Mouse (Mus musculus): ENCODE data around the gene Ddah1. TPM values are rescaled to one million over a fixed set of nuclear protein-coding genes. Genes with fewer than 3 reads are reported as not detected.
"Not testable (repeated sequence)": the region's sequence is repeated elsewhere in the genome, so short reads cannot be mapped to it uniquely, and the experiment has no call there.

The Ddah1 gene
- total RNA-seq, 2 experiments from 2014 or later, result 87.0 to 87.8 TPM

DNA sequence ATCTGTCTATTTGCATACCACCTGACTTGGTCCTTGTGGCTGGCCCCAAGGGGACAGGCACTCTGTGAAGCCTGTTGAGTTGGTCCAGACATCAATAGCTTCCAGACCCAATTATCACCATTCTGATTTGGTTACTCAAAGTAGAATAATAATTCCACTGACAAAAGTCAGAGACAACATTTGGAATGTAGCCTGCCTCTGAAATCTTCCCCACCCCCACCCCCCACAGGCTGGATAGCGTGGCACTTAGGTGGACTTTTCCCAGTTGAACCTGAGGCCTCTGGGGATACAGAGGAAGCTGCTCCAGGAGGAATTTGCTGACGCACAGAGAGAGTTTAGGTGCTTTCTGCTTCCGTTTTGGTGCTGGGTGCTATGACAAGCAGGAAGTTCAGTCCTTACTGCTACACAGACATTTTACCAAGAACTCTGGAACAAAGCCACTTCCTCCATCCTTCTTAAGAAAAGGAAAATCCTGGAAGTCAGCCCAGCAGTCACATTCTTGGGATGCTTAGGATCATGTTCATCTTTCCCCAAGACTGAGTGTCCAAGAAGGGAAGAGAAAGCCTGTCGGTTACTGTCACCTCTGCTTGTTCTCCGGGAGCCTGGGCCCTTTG is 127.5 kb downstream of the Ddah1 start:
- intact Hi-C loops (cut with DNase I), result no loop called here
- DNase-seq (ENCODE audit: extremely low spot score in 1 of 2, low spot score in 2 of 2), result no peak

DNA sequence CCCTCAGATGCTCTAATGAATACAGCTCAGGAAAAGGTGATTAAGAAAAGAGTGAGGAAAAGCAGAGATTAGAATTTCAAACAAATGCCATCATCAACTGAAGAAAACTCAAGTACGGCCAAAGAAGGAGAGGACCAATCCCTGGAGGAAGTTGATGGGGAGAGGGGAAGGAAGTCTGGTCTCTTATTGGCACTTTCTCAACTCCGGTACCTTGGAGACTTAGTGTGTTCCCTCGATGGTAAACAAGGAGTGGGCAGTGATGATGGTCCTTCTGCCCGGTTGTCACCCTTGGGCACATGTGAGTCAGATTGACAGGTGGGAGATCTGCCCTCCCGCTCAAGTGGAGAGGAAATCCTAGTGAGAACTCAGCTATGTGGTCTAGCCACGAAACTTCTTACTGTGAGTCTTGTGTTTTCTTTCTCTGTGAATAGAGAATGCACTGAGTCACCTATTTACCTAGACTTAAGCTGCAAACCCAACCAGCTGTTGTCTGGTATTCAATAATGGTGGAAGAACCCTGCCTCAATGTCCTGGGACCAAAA is 129.0 kb downstream of the Ddah1 start:
- no peak for DNase-seq (ENCODE audit: extremely low spot score in 1 of 2, low spot score in 2 of 2)
- intact Hi-C loops (cut with DNase I), result no loop called here

DNA sequence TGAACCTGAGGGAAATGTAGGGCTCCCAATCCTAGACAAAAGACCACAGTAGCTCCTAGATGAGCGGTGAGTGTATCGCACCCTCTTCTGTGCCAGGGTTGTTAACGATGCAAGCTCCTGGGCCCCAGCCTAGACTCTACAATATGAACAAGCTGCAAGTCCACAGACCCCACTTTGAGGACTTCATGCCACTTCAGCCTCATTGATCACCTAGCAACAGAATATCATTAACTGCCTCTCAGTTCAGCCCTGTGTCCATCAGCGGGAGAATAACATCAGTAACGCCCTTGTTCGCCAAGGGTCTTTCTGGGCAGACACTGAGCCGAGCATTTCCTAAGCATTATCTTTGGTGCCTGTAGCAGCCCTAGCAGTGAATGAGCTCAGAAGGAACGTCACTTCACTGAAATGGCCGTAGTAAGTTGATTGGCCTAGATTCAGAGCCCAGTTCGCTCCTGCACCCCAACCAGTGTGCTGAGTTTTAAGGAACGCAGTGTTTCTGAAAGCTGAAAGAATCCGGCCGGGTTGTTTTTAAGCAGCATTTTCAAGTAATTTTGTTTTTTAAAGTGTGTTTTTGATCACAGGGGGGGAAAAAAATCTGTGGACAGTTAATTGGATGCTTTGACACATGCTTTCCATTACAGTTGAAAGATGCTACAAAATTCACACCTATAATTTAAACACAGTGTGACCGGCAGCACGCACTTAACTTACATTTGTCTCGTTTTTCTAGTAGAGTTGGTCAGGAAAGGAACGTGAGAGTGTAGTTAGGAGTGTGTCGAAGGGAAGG is 132.1 kb downstream of the Ddah1 start:
- intact Hi-C loops (cut with DNase I), result loop anchor here (10.0 kb wide), 1 partner anchor 136 kb away; the partner anchor contains the start of gene Ddah1
- peak in 1 of 2 experiments; percentile 66 for DNase-seq (ENCODE audit: extremely low spot score in 1 of 2, low spot score in 2 of 2)

DNA sequence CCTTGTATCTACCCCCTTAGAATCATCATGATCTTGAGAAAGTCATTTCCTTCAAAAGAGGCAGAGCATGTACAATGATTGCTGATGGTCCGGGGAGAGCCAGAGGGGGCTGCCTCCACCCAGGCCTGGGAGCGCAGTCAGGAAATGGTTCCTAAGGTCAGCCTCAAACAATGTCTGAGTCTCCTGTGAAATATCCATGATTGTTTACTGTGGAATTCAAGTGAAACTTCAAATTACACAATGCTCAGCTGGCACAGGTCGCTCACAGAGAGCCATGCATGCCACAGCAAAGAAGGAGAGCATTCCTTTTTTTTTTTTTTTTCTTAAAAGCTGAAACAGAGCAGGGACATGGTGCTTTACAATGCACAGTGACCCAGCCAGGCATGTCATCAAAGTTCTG is 134.0 kb downstream of the Ddah1 start:
- intact Hi-C loops (cut with DNase I), result loop anchor here (10.0 kb wide), 1 partner anchor 138 kb away; the partner anchor contains the start of gene Ddah1
- DNase-seq (ENCODE audit: extremely low spot score in 1 of 2, low spot score in 2 of 2), result no peak

DNA sequence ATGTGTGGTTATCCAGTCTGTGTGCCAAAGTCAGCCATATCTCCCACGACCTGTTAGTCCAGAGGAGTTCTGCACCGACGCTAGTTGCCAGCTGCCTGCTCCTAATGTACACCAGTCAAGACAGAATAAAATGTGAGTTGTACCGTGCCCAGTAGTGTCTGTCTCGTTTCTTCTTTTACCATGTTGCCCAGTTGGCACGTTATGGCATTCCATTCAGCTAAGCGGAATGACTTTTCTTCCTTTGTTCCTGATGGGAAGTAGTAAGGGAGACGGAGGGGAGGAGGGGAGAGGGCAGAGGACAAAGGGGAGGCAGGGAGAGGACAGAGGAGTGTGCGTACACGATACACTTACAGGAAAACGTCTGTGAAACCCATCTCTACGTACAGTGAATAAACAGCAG is 135.7 kb downstream of the Ddah1 start:
- intact Hi-C loops (cut with DNase I), result loop anchor here (10.0 kb wide), 1 partner anchor 139 kb away; the partner anchor contains the start of gene Ddah1
- no peak for DNase-seq (ENCODE audit: extremely low spot score in 1 of 2, low spot score in 2 of 2)

DNA sequence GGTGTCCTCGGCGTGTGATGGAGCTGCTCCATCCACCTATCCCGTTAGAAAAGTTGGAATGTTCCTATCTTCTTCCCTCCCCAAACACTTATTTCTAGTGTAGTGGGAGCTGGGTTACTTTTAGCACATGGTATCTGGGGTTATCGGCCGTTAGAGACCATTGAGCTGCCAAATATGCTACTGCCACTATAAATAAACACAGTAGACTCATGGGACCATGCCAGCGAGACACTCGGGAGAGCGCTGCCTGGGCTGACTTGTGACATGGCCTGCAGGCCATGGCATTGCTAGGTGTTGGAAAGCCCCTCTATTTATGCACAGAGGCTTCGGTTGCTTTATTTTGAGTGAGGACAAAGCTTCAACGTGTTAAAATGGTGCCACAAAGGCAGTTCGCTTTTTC is 139.3 kb downstream of the Ddah1 start:
- intact Hi-C loops (cut with DNase I), result loop anchor here (10.0 kb wide), 1 partner anchor 143 kb away; the partner anchor contains the start of gene Ddah1
- no peak for DNase-seq (ENCODE audit: extremely low spot score in 1 of 2, low spot score in 2 of 2)

DNA sequence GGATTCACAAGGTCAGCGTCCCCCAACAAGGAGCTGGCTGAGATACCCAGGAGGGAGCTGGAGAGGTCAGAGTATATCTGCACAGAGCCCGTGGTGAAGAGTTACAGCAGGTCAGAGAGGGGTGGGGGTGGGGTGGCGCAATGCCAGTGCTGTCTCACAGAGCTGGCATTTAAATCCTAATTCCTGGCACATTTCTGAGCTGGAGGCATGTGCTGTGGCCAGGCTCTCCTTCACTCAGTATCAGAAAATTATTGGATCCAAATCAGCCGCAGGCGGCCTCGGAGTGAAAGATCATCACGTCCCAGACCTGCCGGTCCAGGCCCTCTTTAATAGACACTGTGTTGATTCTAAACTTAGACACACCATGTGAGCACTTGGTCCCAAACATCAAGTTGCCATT is 141.4 kb downstream of the Ddah1 start:
- DNase-seq (ENCODE audit: extremely low spot score in 1 of 2, low spot score in 2 of 2), result no peak
- intact Hi-C loops (cut with DNase I), result loop anchor here (10.0 kb wide), 1 partner anchor 145 kb away; the partner anchor contains the start of gene Ddah1

DNA sequence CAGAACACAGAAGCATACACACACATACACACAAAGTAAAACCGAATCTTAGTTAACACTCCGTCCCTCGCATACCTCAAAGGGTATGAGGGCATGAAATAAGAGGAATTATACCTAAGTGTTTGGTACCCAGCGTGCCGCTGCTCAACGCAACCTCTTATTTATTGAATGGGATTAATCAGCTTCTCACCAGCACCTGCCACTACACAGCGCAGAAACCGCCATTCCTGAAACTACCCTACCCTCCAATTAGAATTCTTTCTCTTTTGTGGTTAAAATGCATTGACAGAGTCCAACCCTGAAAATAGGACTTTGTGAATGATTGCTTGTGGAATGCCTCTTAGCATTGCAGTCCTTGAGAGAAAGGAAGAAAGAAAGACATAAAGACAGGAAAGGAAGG is 145.1 kb downstream of the Ddah1 start:
- DNase-seq (ENCODE audit: extremely low spot score in 1 of 2, low spot score in 2 of 2), result no peak
- intact Hi-C loops (cut with DNase I), result no loop called here

DNA sequence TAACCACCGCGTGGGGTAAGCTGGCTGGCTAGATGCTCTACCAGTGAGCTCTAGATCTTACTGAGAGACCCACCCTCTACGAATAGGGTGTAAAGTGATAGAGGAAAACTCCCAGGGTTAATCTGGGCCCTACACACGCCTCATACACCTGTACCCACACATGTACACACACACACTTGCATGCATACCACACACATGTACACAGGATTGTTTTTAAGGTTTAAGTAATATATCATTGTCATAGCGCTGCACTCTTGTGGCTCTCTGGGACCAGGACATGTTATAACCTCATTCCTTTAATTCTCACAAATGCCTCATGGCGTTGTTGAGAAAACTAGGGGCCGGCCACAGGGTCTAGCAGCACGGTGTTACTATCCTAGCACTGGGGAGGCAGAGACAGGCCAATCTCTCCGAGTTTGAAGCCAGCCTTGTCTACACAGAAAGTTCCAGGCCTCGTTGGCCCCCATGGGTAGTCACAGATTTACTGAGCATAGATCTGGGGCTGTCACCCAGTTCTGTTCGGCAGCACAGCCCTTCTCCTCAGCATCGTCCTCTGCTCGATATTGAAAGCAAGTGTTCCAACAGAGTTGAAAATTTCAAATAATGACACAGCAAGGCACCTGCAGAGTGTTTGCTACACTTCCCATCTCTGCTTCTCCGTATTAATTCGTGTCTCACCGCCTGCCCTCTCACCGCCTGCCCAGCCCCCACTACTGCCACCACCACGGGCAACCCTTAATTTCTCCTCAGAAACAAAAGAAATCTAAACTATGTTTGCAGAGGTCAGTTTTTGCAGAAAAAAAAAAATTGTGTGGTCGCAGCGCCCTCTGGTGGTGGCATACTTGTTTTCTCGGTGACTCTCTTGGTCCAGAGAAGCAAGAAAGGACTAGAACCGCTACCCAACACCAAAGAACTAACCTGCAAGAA is 146.6 kb downstream of the Ddah1 start:
- intact Hi-C loops (cut with DNase I), result no loop called here
- DNase-seq (ENCODE audit: extremely low spot score in 1 of 2, low spot score in 2 of 2), result peak; percentile 36 to 59

DNA sequence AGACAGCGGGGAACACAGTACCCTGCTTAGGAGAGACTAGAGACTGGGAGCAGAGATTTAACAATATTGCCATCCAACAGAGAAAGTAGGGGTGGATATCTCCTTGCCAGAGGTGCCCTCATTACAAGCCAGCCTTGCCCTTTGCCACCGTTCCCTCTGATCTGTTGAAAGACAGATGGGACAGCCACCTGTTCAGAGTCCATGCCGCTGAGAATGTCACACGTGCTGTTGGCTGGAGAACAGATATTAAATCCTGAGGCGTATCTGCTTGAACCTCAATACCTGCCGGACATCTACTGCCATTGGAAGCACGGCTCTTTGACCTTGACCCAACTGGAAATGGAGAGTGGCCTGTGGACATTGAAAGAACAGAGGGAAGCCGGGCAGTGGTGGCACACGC is 148.1 kb downstream of the Ddah1 start:
- DNase-seq (ENCODE audit: extremely low spot score in 1 of 2, low spot score in 2 of 2), result no peak
- intact Hi-C loops (cut with DNase I), result loop anchor here (2.0 kb wide), 1 partner anchor 324 kb away; no protein-coding TSS in a partner anchor

DNA sequence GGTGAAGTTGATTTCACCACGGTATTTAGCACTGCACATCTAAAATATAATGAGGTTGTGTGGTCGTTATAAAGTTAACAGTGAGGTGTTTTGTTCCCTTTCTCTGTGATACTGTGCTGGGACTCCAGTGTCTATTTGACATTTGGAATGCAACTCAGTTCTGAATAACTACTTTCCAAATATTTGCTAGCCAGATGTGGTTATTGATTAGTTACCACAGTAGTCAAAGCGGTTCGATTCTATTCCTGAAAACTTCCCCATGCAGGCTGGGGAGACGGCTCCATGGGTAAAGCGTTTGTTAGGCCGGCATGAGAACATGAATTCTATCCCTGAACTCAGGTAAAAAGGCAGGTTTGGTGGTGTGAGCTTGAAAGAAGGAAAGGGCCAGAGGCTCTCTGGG is 154.0 kb downstream of the Ddah1 start:
- DNase-seq (ENCODE audit: extremely low spot score in 1 of 2, low spot score in 2 of 2), result no peak
- intact Hi-C loops (cut with DNase I), result no loop called here

DNA sequence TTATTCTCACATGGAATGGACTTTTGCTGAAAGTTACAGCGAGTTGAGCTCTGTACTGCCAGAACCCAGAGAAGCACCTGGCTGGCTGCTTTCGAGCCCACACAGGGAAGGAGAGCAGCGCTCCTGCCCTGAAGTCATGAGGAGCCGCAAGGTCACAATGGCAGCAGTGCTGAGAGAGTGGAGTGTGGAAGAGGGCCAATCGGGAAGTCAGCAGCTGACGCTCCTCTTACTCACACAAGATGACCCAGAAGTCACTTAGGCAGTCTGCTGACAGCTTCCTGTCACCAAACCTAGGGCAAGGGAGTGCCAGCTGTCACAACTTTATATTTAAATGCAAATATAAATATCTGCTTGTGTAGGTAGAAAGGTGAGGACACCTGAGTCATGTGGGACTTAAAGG is 154.8 kb downstream of the Ddah1 start:
- no peak for DNase-seq (ENCODE audit: extremely low spot score in 1 of 2, low spot score in 2 of 2)
- intact Hi-C loops (cut with DNase I), result no loop called here

DNA sequence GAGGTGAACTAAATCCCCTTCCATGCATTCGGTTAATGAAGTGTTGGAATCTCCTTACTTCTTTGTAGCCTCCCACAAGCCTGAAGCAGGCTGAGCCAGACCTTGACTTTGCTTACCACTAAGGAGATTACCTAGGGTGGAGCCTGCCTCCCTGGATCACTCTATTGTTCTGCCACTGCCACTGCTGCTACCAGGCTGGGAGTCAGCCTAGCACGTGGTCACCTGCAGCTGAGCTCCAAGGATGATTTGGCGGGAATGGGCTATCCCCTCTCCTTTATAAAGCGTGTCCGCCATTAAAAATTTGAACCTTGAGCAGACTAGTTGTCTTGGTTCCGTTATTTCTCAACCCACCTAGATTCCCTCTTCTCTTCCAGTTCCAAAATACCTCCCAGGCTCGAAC is 155.5 kb downstream of the Ddah1 start:
- DNase-seq (ENCODE audit: extremely low spot score in 1 of 2, low spot score in 2 of 2); intact Hi-C loops (cut with DNase I): not testable (repeated sequence)

DNA sequence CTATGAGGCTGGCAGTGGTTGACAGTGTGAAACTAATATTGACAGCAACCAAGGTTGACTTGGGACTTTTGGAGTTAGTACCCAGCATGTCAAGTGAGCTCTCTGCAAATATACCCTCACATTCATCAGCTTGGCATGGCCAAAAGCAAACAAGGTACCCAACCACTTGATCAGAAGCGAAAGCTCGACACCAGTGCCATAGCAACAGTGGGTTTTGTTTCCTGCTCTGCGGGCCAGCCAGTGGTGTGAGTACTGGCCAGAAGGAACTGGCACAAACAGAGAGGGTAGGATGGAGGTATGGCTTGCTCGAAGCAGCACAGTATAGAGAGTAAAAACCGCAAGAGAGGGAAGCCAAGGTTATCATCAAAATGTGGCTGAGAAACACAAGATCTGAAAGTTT is 157.9 kb downstream of the Ddah1 start:
- intact Hi-C loops (cut with DNase I), result no loop called here
- DNase-seq (ENCODE audit: extremely low spot score in 1 of 2, low spot score in 2 of 2), result no peak

DNA sequence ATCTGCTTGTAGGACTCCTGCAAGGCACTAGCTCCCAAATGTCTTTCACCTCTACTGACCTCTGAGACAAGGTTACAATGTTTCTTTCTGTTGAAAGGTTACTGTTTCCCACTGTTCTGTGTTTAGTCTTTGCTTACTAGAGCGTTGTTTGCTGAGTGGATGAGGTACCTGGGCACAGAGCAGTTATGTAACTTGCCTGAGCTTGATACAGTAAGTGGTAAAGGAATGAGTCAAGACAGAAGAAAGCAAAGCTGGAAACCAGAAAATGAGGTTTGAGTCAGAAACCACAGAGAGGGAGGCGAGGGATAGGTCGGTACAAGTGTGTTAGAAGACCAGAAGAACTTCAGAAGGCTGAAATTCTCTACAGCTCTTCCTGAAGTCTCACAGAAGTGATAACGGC is 158.4 kb downstream of the Ddah1 start:
- intact Hi-C loops (cut with DNase I), result no loop called here
- DNase-seq (ENCODE audit: extremely low spot score in 1 of 2, low spot score in 2 of 2), result no peak

DNA sequence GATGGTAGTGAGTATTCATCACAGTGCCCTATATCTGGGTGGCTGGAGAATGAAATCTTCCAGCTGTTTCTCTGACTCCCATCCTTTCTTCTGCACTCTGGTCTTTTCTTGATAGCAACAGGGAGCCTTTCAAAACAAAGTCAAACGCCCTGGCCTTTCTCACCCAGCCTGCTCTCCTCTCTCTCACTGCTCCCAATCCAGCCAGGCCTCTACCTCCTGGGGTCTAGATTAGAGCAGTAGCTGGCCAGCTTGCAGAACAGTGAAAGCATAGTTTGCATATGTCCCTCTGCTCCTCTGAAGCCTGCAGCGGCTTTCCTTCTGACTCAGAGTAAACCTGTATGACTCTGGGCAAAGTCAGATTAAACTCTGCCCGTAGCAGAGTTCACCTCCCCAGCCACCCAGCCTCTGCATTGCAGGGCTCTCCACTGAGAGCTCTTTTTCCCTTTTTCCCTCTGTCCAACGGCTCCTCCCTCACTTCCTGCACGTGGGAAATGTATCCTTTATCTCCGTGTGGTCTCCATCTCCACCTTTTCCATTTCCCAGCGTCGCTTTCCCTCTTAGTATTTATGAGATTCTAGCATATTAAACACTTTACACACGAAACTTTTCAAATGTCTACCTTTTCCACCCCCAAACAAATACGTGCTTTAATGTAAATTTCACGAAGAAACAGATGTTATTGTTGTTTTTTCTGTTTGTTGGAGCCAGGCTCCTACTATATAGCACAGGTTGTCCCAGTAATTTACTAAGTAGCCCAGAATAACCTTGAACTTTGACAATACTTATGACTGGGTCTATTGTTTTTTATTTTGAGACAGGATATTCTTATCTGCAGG is 163.8 kb downstream of the Ddah1 start, which contains the start of gene Bcl10:
Gene Bcl10 (plus strand): TSS at position 786 of the 836 bp plus-strand sequence.
- intact Hi-C loops (cut with DNase I), result no loop called here
- DNase-seq (ENCODE audit: extremely low spot score in 1 of 2, low spot score in 2 of 2), result no peak

DNA sequence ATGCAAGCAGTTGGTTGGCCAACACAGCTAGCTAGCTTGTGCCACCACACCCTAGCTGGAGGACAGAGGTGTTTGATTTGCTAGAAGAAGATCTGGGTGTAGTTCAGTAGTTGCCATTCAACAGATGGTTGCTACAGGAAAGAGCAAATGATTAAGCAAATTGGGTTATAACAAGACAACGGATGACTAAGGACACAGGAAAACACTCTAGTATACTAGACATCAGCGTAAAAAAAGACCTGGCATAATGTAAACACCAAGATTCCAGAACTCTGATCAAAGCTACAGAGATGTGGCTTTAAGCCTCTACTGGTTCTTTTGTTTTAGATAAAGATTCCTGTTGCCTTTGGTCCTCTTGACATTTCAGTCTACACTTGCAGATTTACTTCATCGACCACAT is 164.5 kb downstream of the Ddah1 start:
- no peak for DNase-seq (ENCODE audit: extremely low spot score in 1 of 2, low spot score in 2 of 2)
- intact Hi-C loops (cut with DNase I), result no loop called here
